In genomic region chr11:22671791-22672490, GRCm38 (mm10) we compare ENCODE assay signal across 8 mouse cellular contexts.
A peak's percentile ranks its signal among the peaks of the same experiment; 100 is the strongest.
DNase-seq lines count a peak whose midpoint lies in the region; ATAC-seq and TF ChIP-seq lines count a peak whose summit lies in the region.

No protein-coding gene starts in this region.

- TF ChIP-seq EP300 in liver, postnatal 0 days (IDR thresholded peaks at IDR 0.05; ENCODE audit: low read depth), result peak; percentile 54; the same call in 1 of the 2 replicates

- H3K27me3 ChIP-seq in heart, embryonic 12.5 days (replicated peaks), result no peaks in the 10 kb centered on the region
- no peaks in the 10 kb centered on the region for H3K27me3 ChIP-seq in forebrain, postnatal 0 days (ENCODE audit: insufficient read depth, low read length)
- no peaks in the 10 kb centered on the region for H3K27me3 ChIP-seq in liver, postnatal 0 days (ENCODE audit: insufficient read depth, low read length)
- no peaks in the 10 kb centered on the region for H3K27me3 ChIP-seq in thymus, adult 2 months (ENCODE audit: control insufficient read depth, insufficient read depth, low read length)

- intact Hi-C loops in heart, postnatal 25 days (cut with DNase I), result no loop called here

- DNase-seq in heart, postnatal 25 days (ENCODE audit: low spot score), result no peak
- DNase-seq in brain, embryonic 14.5 days (ENCODE audit: low read depth), result peak; percentile 82
- peak; percentile 56 for DNase-seq in forebrain, postnatal 0 days
- no peak for DNase-seq in liver, postnatal 0 days
- no peak for DNase-seq in ovary, postnatal 36 days (ENCODE audit: low spot score)
- no peak for DNase-seq in lung, adult 18-20 months
- no peak for DNase-seq in thymus, adult 2 months

- H3K4me2 ChIP-seq in heart, embryonic 12.5 days, result no peak overlapping the region
- H3K4me2 ChIP-seq in forebrain, postnatal 0 days (ENCODE audit: low read depth), result no peak overlapping the region
- H3K4me2 ChIP-seq in liver, postnatal 0 days (ENCODE audit: low read depth, low read length), result no peak overlapping the region

- no peak for TF ChIP-seq CTCF in brain, embryonic 14.5 days (IDR thresholded peaks at IDR 0.05; ENCODE audit: borderline replicate concordance, extremely low read depth, insufficient read depth, insufficient read length)
- TF ChIP-seq CTCF in forebrain, postnatal 0 days (IDR thresholded peaks at IDR 0.05; ENCODE audit: low read depth), result no peak
- no peak for TF ChIP-seq CTCF in liver, postnatal 0 days (IDR thresholded peaks at IDR 0.05; ENCODE audit: low read depth)
- no peak for TF ChIP-seq CTCF in thymus, adult 2 months (IDR thresholded peaks at IDR 0.05; ENCODE audit: borderline replicate concordance, control insufficient read depth, extremely low read depth, insufficient read depth, low read length, poor library complexity)

- peaks cover 9% of the 10 kb centered on the region for H3K4me1 ChIP-seq in heart, embryonic 12.5 days (replicated peaks)
- peaks cover 10% of the 10 kb centered on the region; the same call in 1 of the 2 replicates for H3K4me1 ChIP-seq in forebrain, postnatal 0 days (ENCODE audit: insufficient read depth)
- peaks cover 3% of the 10 kb centered on the region; the same call in 1 of the 2 replicates for H3K4me1 ChIP-seq in liver, postnatal 0 days (ENCODE audit: insufficient read depth)
- H3K4me1 ChIP-seq in thymus, adult 2 months (replicated peaks; ENCODE audit: control insufficient read depth, insufficient read depth, low read length), result peaks cover 14% of the 10 kb centered on the region

- no peaks in the 10 kb centered on the region for H3K36me3 ChIP-seq in heart, embryonic 12.5 days
- no peaks in the 10 kb centered on the region for H3K36me3 ChIP-seq in forebrain, postnatal 0 days (ENCODE audit: insufficient read depth)
- no peaks in the 10 kb centered on the region for H3K36me3 ChIP-seq in liver, postnatal 0 days (replicated peaks; ENCODE audit: insufficient read depth, low read length)
- no peaks in the 10 kb centered on the region for H3K36me3 ChIP-seq in thymus, adult 2 months (ENCODE audit: control insufficient read depth, insufficient read depth, low read length)

- 0 out of 2 replicates have a peak, but pooled peaks have one; percentile 51 for ATAC-seq in heart, embryonic 12.5 days (ENCODE audit: insufficient number of reproducible peaks, low FRiP score)
- peak; percentile 98 for ATAC-seq in forebrain, postnatal 0 days
- ATAC-seq in liver, postnatal 0 days, result peak; percentile 43

- no peaks in the 10 kb centered on the region for H3K9me3 ChIP-seq in heart, embryonic 12.5 days (replicated peaks)
- H3K9me3 ChIP-seq in forebrain, postnatal 0 days (ENCODE audit: low read length), result no peaks in the 10 kb centered on the region
- H3K9me3 ChIP-seq in liver, postnatal 0 days (ENCODE audit: low read length), result no peaks in the 10 kb centered on the region

- H3K4me3 ChIP-seq in heart, embryonic 12.5 days, result no peak overlapping the region
- no peak overlapping the region for H3K4me3 ChIP-seq in forebrain, postnatal 0 days (ENCODE audit: low read depth, low read length)
- no peak overlapping the region for H3K4me3 ChIP-seq in liver, postnatal 0 days (ENCODE audit: low read depth, low read length)
- H3K4me3 ChIP-seq in thymus, adult 2 months (ENCODE audit: control insufficient read depth, insufficient read depth, low read length), result no peak overlapping the region

- H3K9ac ChIP-seq in heart, embryonic 12.5 days, result no peak overlapping the region
- H3K9ac ChIP-seq in forebrain, postnatal 0 days, result no peak overlapping the region
- H3K9ac ChIP-seq in liver, postnatal 0 days (replicated peaks), result no peak overlapping the region

- 0 out of 2 replicates have a peak overlapping the region, but pooled peaks have one; percentile 38 for H3K27ac ChIP-seq in heart, embryonic 12.5 days (ENCODE audit: poor library complexity, severe bottlenecking)
- H3K27ac ChIP-seq in forebrain, postnatal 0 days (ENCODE audit: low read depth, low read length), result peak overlapping the region; percentile 60
- no peak overlapping the region for H3K27ac ChIP-seq in liver, postnatal 0 days (ENCODE audit: low read depth)
- no peak overlapping the region for H3K27ac ChIP-seq in thymus, adult 2 months (ENCODE audit: control insufficient read depth, insufficient read depth, low read length)

- 50% methylated on average over 5 of the region's 5 CpGs for WGBS in heart, embryonic 12.5 days
- WGBS in forebrain, postnatal 0 days, result 26% methylated on average over 5 of the region's 5 CpGs
- WGBS in liver, postnatal 0 days (ENCODE audit: insufficient replicate concordance), result 40% methylated on average over 5 of the region's 5 CpGs
- 84% methylated on average over 5 of the region's 5 CpGs for WGBS in thymus, adult 2 months

- no peak for TF ChIP-seq POLR2A in brain, embryonic 14.5 days (IDR thresholded peaks at IDR 0.05; ENCODE audit: borderline replicate concordance, extremely low read depth, insufficient read depth, insufficient read length, poor library complexity, severe bottlenecking)
- TF ChIP-seq POLR2A in thymus, adult 2 months (IDR thresholded peaks at IDR 0.05; ENCODE audit: control insufficient read depth, extremely low read depth, insufficient read depth, low read length, poor library complexity), result no peak

Comparison
In these comparisons a context has a peak if more than half of its experiments do, and no peak if none do; other contexts are left out.
1. ATAC-seq: peak in every context shown above with its lines; median percentile 98 in forebrain, postnatal 0 days; 51 in heart, embryonic 12.5 days; 43 in liver, postnatal 0 days.
2. H3K27ac ChIP-seq: peak in heart, embryonic 12.5 days (single experiment) and forebrain, postnatal 0 days (single experiment); none in liver, postnatal 0 days (single experiment) and thymus, adult 2 months (single experiment).
3. DNase-seq: peak in brain, embryonic 14.5 days (single experiment) and forebrain, postnatal 0 days (single experiment); none in heart, postnatal 25 days (single experiment), liver, postnatal 0 days (single experiment), ovary, postnatal 36 days (single experiment), lung, adult 18-20 months (0 of 2) and thymus, adult 2 months (single experiment).